Mouse (Mus musculus) myocyte (in vitro differentiated cells): ENCODE measurements around the gene Chga. TPM values are rescaled to one million over a fixed set of nuclear protein-coding genes. Genes with fewer than 3 reads are reported as not detected.

ENCODE experiments used
- H3K27me3 ChIP-seq: one replicate; pipeline ENCODE4 v1.6.1; 2011; ENCODE audit not compliant: control insufficient read depth, insufficient read depth, insufficient read length
- H3K36me3 ChIP-seq: one replicate; pipeline ENCODE4 v1.6.1; 2011; ENCODE audit not compliant: control insufficient read depth, insufficient read depth
- H3K4me2 ChIP-seq: one replicate; pipeline ENCODE4 v1.6.1; 2011; ENCODE audit warnings: low read depth, control low read depth
- H3K4me3 ChIP-seq: one replicate; pipeline ENCODE4 v1.5.1; 2011; ENCODE audit warnings: mild to moderate bottlenecking, control low read depth, moderate library complexity
- H3K79me2 ChIP-seq: one replicate; pipeline ENCODE4 v1.6.1; 2011; ENCODE audit not compliant: control insufficient read depth, insufficient read depth
- H3ac ChIP-seq: one replicate; pipeline ENCODE4 v1.6.1; 2011; ENCODE audit not compliant: control insufficient read depth, insufficient read length
- CEBPB ChIP-seq: IDR thresholded peaks from 2 replicates; pipeline ENCODE4 v1.6.1; 2011; ENCODE audit warnings: mild to moderate bottlenecking, moderate library complexity; ENCODE audit not compliant: poor library complexity, insufficient read depth, severe bottlenecking
- E2F4 ChIP-seq: IDR thresholded peaks from one replicate; pipeline ENCODE4 v1.6.1; 2011; ENCODE audit warnings: mild to moderate bottlenecking, control low read depth, moderate library complexity; ENCODE audit not compliant: insufficient read depth
- MAX ChIP-seq: IDR thresholded peaks from one replicate; pipeline ENCODE4 v1.6.1; 2011; ENCODE audit warnings: low read depth, mild to moderate bottlenecking, control low read depth
- MYOD1 ChIP-seq, 3 experiments: IDR thresholded peaks; one replicate each; pipeline ENCODE4 v1.6.1; 2011; ENCODE audit warnings: control low read depth in 2 of 3, low read depth in 2 of 3, mild to moderate bottlenecking in 2 of 3, moderate library complexity in 1 of 3; ENCODE audit not compliant: insufficient read length in 2 of 3, control insufficient read depth in 1 of 3
- MYOG ChIP-seq, 3 experiments: IDR thresholded peaks; one replicate each; pipeline ENCODE4 v1.6.1; 2011; ENCODE audit warnings: control low read depth in 2 of 3, low read depth in 2 of 3, mild to moderate bottlenecking in 2 of 3; ENCODE audit not compliant: insufficient read length in 2 of 3, control insufficient read depth in 1 of 3, insufficient read depth in 1 of 3
- POLR2A ChIP-seq: IDR thresholded peaks from one replicate; pipeline ENCODE4 v1.6.1; 2011; ENCODE audit warnings: low read depth, mild to moderate bottlenecking, control low read depth, moderate library complexity; ENCODE audit not compliant: insufficient read length
- POLR2AphosphoS2 ChIP-seq: IDR thresholded peaks from one replicate; pipeline ENCODE4 v1.6.1; 2011; ENCODE audit warnings: low read depth, control low read depth; ENCODE audit not compliant: insufficient read length
- REST ChIP-seq: IDR thresholded peaks from one replicate; pipeline ENCODE4 v1.6.1; 2011; ENCODE audit warnings: mild to moderate bottlenecking, control low read depth, moderate library complexity; ENCODE audit not compliant: insufficient read depth, insufficient read length
- SRF ChIP-seq: IDR thresholded peaks from one replicate; pipeline ENCODE4 v1.6.1; 2011; ENCODE audit warnings: low read depth; ENCODE audit not compliant: control insufficient read depth, insufficient read length
- TCF12 ChIP-seq: IDR thresholded peaks from one replicate; pipeline ENCODE4 v1.6.1; 2011; ENCODE audit warnings: mild to moderate bottlenecking, control low read depth; ENCODE audit not compliant: poor library complexity, insufficient read depth, severe bottlenecking
- TCF3 ChIP-seq: IDR thresholded peaks from one replicate; pipeline ENCODE4 v1.6.1; 2011; ENCODE audit warnings: low read depth, control low read depth; ENCODE audit not compliant: insufficient read length
- USF1 ChIP-seq: IDR thresholded peaks from one replicate; pipeline ENCODE4 v1.6.1; 2011; ENCODE audit warnings: low read depth, mild to moderate bottlenecking, control low read depth, moderate library complexity
- polyA plus RNA-seq: library from polyadenylated mRNA; unstranded; fragments of >200 nt; fragmentation: generic; extraction: Trizol; gene quantifications from one replicate; pipeline ENCODE4 v1.2.1, GENCODE M21; 2012; ENCODE audit warnings: missing spikeins

Chga gene
- polyA plus RNA-seq, 1 experiment: not detected

DNA sequence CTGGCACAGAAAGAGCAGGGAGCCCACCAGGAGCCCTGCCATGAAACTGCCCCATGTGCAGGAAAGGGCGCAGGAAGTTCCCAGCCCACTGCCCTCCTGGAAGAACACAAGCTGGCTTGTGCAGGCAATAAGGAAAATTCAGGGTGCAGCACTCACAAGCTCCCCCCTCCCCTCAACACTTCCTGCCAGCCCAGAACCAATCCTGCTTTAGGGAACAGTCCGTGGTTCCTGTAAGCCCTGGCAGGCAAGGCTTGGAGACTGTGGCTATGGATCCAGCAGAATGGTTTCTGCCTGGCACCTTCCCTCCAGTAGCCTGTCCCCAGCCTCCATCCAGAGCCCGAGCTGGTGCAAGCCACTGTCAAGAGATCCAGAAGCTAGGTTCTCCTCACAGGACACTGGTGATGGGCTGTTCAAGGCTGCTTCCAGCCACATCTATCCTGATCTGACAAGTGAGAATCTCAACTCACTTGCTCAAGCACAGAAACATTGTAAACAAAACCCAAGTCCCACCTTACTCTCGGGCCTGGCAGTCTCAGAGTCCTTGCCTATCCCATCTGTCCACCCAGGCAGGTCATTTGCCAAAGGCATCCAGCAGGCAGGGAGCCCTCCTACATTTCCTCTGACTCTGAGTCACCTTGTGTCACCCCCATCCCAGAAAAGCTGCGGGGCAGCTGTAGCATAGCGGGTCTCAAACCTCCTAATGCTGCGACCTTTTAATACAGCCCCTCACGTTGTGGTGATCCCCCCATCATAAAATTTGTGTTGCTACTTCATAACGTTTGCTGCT lies 47.7 kb downstream of the Chga start:
- Histone ChIP-seq H3ac (no peak overlapping the region), H3K79me2 (no peaks in the 10 kb centered on the region), H3K27me3 (no peaks in the 10 kb centered on the region), H3K36me3 (no peaks in the 10 kb centered on the region), H3K4me2 (no peak overlapping the region), H3K4me3 (no peak overlapping the region)
- no peak for TF ChIP-seq E2F4
- TF ChIP-seq CEBPB: no peak
- no peak for TF ChIP-seq MAX
- TF ChIP-seq POLR2AphosphoS2: no peak
- no peak for TF ChIP-seq SRF
- TF ChIP-seq TCF12: no peak
- no peak for TF ChIP-seq REST
- no peak for TF ChIP-seq USF1
- no peak for TF ChIP-seq POLR2A
- TF ChIP-seq TCF3: no peak
- no peak for TF ChIP-seq MYOG (IDR thresholded peaks at IDR 0.05; ENCODE audit: control insufficient read depth in 1 of 3, insufficient read depth in 1 of 3, insufficient read length in 2 of 3, low read depth in 2 of 3)
- TF ChIP-seq MYOD1 (IDR thresholded peaks at IDR 0.05; ENCODE audit: control insufficient read depth in 1 of 3, insufficient read length in 2 of 3, low read depth in 2 of 3): no peak

DNA sequence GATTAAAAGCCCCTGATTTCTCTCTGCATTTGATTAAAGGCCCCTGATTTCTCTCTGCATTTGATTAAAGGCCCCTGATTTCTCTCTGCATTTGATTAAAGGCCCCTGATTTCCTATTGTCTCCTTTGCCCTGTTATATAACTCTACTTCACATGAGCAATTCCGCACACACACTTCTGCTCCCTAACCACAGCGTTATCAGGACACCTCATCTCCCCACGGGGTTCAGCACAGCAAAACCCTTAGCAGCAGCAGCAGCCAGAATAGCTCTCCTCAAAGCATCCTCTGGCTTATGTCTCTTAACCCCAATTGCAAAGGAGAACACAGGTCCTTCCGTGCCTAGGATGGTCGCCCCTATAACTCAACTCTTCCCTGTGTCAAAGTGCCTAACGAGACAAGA lies 50.8 kb downstream of the Chga start:
- Histone ChIP-seq H3K4me2 (no peak overlapping the region), H3K4me3 (no peak overlapping the region), H3ac (no peak overlapping the region), H3K79me2 (no peaks in the 10 kb centered on the region), H3K36me3 (no peaks in the 10 kb centered on the region), H3K27me3 (no peaks in the 10 kb centered on the region)
- no peak for TF ChIP-seq CEBPB
- no peak for TF ChIP-seq MYOD1 (IDR thresholded peaks at IDR 0.05; ENCODE audit: control insufficient read depth in 1 of 3, insufficient read length in 2 of 3, low read depth in 2 of 3)
- TF ChIP-seq POLR2AphosphoS2: no peak
- TF ChIP-seq SRF: no peak
- TF ChIP-seq POLR2A: no peak
- no peak for TF ChIP-seq USF1
- TF ChIP-seq TCF3: no peak
- TF ChIP-seq MAX: no peak
- no peak for TF ChIP-seq REST
- TF ChIP-seq E2F4: no peak
- TF ChIP-seq MYOG (IDR thresholded peaks at IDR 0.05; ENCODE audit: control insufficient read depth in 1 of 3, insufficient read depth in 1 of 3, insufficient read length in 2 of 3, low read depth in 2 of 3): no peak
- TF ChIP-seq TCF12: no peak

DNA sequence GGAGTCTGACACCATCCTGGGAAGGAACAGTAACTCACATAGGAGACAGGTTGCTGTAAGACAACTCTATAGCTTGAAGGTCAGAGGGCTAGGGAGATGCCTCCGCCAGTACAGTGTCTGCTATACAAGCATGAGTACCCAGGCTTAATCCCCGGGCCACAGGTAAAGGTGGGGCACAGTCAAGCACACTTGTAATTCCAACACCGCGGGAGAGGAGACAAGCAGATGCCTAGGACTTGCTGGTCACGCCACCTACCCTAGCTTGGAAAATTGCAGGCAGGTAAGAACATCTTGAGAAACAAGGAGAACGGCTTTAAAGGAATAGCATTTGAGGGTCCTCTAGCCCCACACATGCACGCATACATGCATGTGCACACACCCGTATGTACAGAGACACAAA lies 52.3 kb downstream of the Chga start:
- Histone ChIP-seq H3K4me2 (no peak overlapping the region), H3K36me3 (no peaks in the 10 kb centered on the region), H3K79me2 (no peaks in the 10 kb centered on the region), H3K27me3 (no peaks in the 10 kb centered on the region), H3K4me3 (no peak overlapping the region), H3ac (no peak overlapping the region)
- TF ChIP-seq E2F4: no peak
- no peak for TF ChIP-seq POLR2AphosphoS2
- no peak for TF ChIP-seq TCF12
- no peak for TF ChIP-seq CEBPB
- TF ChIP-seq POLR2A: no peak
- no peak for TF ChIP-seq SRF
- no peak for TF ChIP-seq MYOG (IDR thresholded peaks at IDR 0.05; ENCODE audit: control insufficient read depth in 1 of 3, insufficient read depth in 1 of 3, insufficient read length in 2 of 3, low read depth in 2 of 3)
- TF ChIP-seq TCF3: no peak
- TF ChIP-seq REST: no peak
- TF ChIP-seq MYOD1 (IDR thresholded peaks at IDR 0.05; ENCODE audit: control insufficient read depth in 1 of 3, insufficient read length in 2 of 3, low read depth in 2 of 3): no peak
- no peak for TF ChIP-seq USF1
- TF ChIP-seq MAX: no peak

- TF ChIP-seq POLR2A (no peak), POLR2AphosphoS2 (no peak), TCF12 (no peak), TCF3 (no peak), CEBPB (no peak), SRF (no peak), MYOG (IDR thresholded peaks at IDR 0.05; ENCODE audit: control insufficient read depth in 1 of 3, insufficient read depth in 1 of 3, insufficient read length in 2 of 3, low read depth in 2 of 3) (no peak), MYOD1 (IDR thresholded peaks at IDR 0.05; ENCODE audit: control insufficient read depth in 1 of 3, insufficient read length in 2 of 3, low read depth in 2 of 3) (no peak), MAX (no peak), E2F4 (no peak)
- Histone ChIP-seq H3K27me3 (no peaks in the 10 kb centered on the region), H3K79me2 (no peaks in the 10 kb centered on the region), H3K4me2 (no peak overlapping the region), H3ac (no peak overlapping the region), H3K4me3 (no peak overlapping the region), H3K36me3 (no peaks in the 10 kb centered on the region)
Measured at GRCm38 (mm10) chr12:102607808-102608517, 53.2 kb downstream of the Chga start.

DNA sequence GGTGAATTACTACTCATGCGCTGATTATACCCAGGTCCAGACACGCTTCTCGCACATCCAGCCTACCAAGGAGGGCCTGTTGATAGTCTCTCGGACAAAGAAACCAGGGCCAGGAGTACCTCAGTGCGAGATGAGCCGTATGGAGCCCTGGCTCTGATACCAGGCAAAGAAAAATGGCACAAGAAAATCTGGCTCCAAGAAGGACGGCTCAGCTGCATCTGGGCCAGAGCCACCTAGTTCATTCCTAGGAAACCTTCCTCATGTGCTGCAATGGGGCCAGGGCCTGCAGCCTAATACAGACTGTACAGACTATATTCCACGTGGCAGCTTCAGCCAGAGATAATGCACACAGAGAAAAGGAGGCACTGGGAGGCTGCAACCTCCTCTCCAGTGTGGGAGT lies 56.2 kb downstream of the Chga start:
- no peak overlapping the region for H3K4me3 ChIP-seq
- no peak overlapping the region for H3ac ChIP-seq
- no peaks in the 10 kb centered on the region for H3K27me3 ChIP-seq
- H3K4me2 ChIP-seq: no peak overlapping the region
- H3K36me3 ChIP-seq: no peaks in the 10 kb centered on the region
- H3K79me2 ChIP-seq: no peaks in the 10 kb centered on the region
- no peak for TF ChIP-seq POLR2AphosphoS2
- no peak for TF ChIP-seq TCF3
- no peak for TF ChIP-seq USF1
- TF ChIP-seq MYOG (IDR thresholded peaks at IDR 0.05; ENCODE audit: control insufficient read depth in 1 of 3, insufficient read depth in 1 of 3, insufficient read length in 2 of 3, low read depth in 2 of 3): no peak
- TF ChIP-seq REST: no peak
- TF ChIP-seq CEBPB: no peak
- TF ChIP-seq SRF: no peak
- TF ChIP-seq TCF12: no peak
- TF ChIP-seq MYOD1 (IDR thresholded peaks at IDR 0.05; ENCODE audit: control insufficient read depth in 1 of 3, insufficient read length in 2 of 3, low read depth in 2 of 3): no peak
- TF ChIP-seq POLR2A: no peak
- no peak for TF ChIP-seq E2F4
- no peak for TF ChIP-seq MAX
